Mouse (Mus musculus): ENCODE data around the gene R3hcc1l. TPM values are rescaled to one million over a fixed set of nuclear protein-coding genes. Genes with fewer than 3 reads are reported as not detected.

Gene R3hcc1l
- polyA plus RNA-seq, 1 experiment = 13.3 TPM

DNA sequence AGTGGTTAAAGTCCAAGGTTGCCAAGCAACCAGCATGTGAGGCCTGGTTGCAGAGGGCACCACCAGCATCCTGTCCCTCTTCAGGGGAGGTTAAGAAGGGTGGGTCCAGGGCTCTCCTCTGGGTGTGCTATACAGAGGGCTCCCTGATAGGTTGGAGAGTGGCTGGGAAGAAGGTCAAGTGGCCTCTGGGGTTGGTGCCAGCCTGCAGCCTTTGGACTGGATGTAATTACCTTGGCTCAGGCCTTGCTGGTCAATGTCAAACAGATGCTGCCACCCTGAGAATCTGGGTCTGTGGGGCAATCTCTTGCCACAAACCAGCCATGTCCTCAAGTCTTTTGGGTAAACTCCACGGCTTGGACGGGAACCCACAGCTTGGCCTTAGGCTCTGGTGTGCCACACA, 82.9 kb downstream of the R3hcc1l start:
- WGBS = 27% methylated on average over 2 of the region's 2 CpGs
- Histone ChIP-seq H3K27me3 (ENCODE audit: control insufficient read depth, insufficient read depth, low read length) (no peaks in the 10 kb centered on the region), H3K27ac (ENCODE audit: insufficient read depth, low read length) (no peak overlapping the region), H3K4me3 (replicated peaks; ENCODE audit: insufficient read depth, low read depth, low read length) (no peak overlapping the region), H3K4me1 (ENCODE audit: control insufficient read depth, insufficient read depth, low read length) (peaks cover 11% of the 10 kb centered on the region)
- no peak for TF ChIP-seq POLR2A (IDR thresholded peaks at IDR 0.05; ENCODE audit: borderline replicate concordance, insufficient read depth, low read length)
- TF ChIP-seq CTCF (IDR thresholded peaks at IDR 0.05; ENCODE audit: borderline replicate concordance, insufficient read depth, low read depth, low read length) = no peak
- DNase-seq = peak; percentile 29 to 33

- no peak for TF ChIP-seq POLR2A (IDR thresholded peaks at IDR 0.05; ENCODE audit: borderline replicate concordance, insufficient read depth, low read length)
- TF ChIP-seq CTCF (IDR thresholded peaks at IDR 0.05; ENCODE audit: borderline replicate concordance, insufficient read depth, low read depth, low read length) = no peak
- peaks cover 11% of the 10 kb centered on the region for H3K4me1 ChIP-seq (ENCODE audit: control insufficient read depth, insufficient read depth, low read length)
- no peak for DNase-seq
- 68% methylated on average over 8 of the region's 8 CpGs for WGBS
- H3K4me3 ChIP-seq (replicated peaks; ENCODE audit: insufficient read depth, low read depth, low read length) = no peak overlapping the region
- H3K27me3 ChIP-seq (ENCODE audit: control insufficient read depth, insufficient read depth, low read length) = no peaks in the 10 kb centered on the region
- no peak overlapping the region for H3K27ac ChIP-seq (ENCODE audit: insufficient read depth, low read length)
These were observed 83.5 kb downstream of the R3hcc1l start for GRCm38 (mm10) chr19:42602041-42602440.

- TF ChIP-seq CTCF (IDR thresholded peaks at IDR 0.05; ENCODE audit: borderline replicate concordance, insufficient read depth, low read depth, low read length) = no peak
- no peak for TF ChIP-seq POLR2A (IDR thresholded peaks at IDR 0.05; ENCODE audit: borderline replicate concordance, insufficient read depth, low read length)
- 88% methylated on average over 8 of the region's 8 CpGs for WGBS
These were observed 84.0 kb downstream of the R3hcc1l start for GRCm38 (mm10) chr19:42602576-42602975.

DNA sequence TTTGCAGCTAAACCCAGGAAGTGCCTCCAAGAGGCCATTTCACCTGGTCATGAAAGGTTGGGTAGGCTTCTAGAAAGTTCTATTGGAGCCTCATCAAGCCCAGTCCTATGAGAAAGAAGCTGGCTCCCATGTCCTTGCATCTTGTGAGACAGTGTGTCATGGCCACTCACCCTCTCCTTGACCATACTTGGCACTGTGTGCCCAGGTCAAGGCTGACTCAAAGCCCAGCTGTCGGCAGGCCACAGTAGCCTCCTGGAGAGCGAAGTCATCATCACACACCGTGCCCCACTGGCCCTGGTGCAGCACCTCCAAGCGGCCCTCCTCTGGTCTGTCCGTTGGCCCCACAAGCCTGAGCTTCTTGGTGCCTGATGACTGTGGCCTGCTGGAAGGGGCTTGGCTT, 89.5 kb downstream of the R3hcc1l start:
- no peak overlapping the region for H3K4me3 ChIP-seq (replicated peaks; ENCODE audit: insufficient read depth, low read depth, low read length)
- H3K27ac ChIP-seq (ENCODE audit: insufficient read depth, low read length) = no peak overlapping the region
- 88% methylated on average over 5 of the region's 5 CpGs for WGBS
- H3K4me1 ChIP-seq (ENCODE audit: control insufficient read depth, insufficient read depth, low read length) = no peaks in the 10 kb centered on the region
- no peaks in the 10 kb centered on the region for H3K27me3 ChIP-seq (ENCODE audit: control insufficient read depth, insufficient read depth, low read length)
- TF ChIP-seq POLR2A (IDR thresholded peaks at IDR 0.05; ENCODE audit: borderline replicate concordance, insufficient read depth, low read length) (no peak), CTCF (IDR thresholded peaks at IDR 0.05; ENCODE audit: borderline replicate concordance, insufficient read depth, low read depth, low read length) (no peak)
- no peak for DNase-seq

More at GRCm38 (mm10) chr19:42602576-42602975, 84.0 kb downstream of the R3hcc1l start:
- Histone ChIP-seq H3K27ac (ENCODE audit: insufficient read depth, low read length) (no peak overlapping the region), H3K4me3 (replicated peaks; ENCODE audit: insufficient read depth, low read depth, low read length) (no peak overlapping the region), H3K27me3 (ENCODE audit: control insufficient read depth, insufficient read depth, low read length) (no peaks in the 10 kb centered on the region), H3K4me1 (ENCODE audit: control insufficient read depth, insufficient read depth, low read length) (peaks cover 11% of the 10 kb centered on the region)
- no peak for DNase-seq

GRCm38 (mm10) chr19:42609716-42610115, 91.2 kb downstream of the R3hcc1l start:
- DNase-seq = no peak
- Histone ChIP-seq H3K27me3 (ENCODE audit: control insufficient read depth, insufficient read depth, low read length) (no peaks in the 10 kb centered on the region), H3K4me3 (replicated peaks; ENCODE audit: insufficient read depth, low read depth, low read length) (no peak overlapping the region), H3K4me1 (ENCODE audit: control insufficient read depth, insufficient read depth, low read length) (no peaks in the 10 kb centered on the region), H3K27ac (ENCODE audit: insufficient read depth, low read length) (no peak overlapping the region)
- WGBS = 95% methylated on average over 3 of the region's 3 CpGs
- TF ChIP-seq POLR2A (IDR thresholded peaks at IDR 0.05; ENCODE audit: borderline replicate concordance, insufficient read depth, low read length) (no peak), CTCF (IDR thresholded peaks at IDR 0.05; ENCODE audit: borderline replicate concordance, insufficient read depth, low read depth, low read length) (no peak)

- Histone ChIP-seq H3K4me1 (ENCODE audit: control insufficient read depth, insufficient read depth, low read length) (no peaks in the 10 kb centered on the region), H3K4me3 (replicated peaks; ENCODE audit: insufficient read depth, low read depth, low read length) (no peak overlapping the region), H3K27ac (ENCODE audit: insufficient read depth, low read length) (no peak overlapping the region), H3K27me3 (ENCODE audit: control insufficient read depth, insufficient read depth, low read length) (no peaks in the 10 kb centered on the region)
- 76% methylated on average over 4 of the region's 4 CpGs for WGBS
- DNase-seq = no peak
- TF ChIP-seq POLR2A (IDR thresholded peaks at IDR 0.05; ENCODE audit: borderline replicate concordance, insufficient read depth, low read length) = no peak
- no peak for TF ChIP-seq CTCF (IDR thresholded peaks at IDR 0.05; ENCODE audit: borderline replicate concordance, insufficient read depth, low read depth, low read length)
These were observed 93.2 kb downstream of the R3hcc1l start for GRCm38 (mm10) chr19:42611746-42612145.

DNA sequence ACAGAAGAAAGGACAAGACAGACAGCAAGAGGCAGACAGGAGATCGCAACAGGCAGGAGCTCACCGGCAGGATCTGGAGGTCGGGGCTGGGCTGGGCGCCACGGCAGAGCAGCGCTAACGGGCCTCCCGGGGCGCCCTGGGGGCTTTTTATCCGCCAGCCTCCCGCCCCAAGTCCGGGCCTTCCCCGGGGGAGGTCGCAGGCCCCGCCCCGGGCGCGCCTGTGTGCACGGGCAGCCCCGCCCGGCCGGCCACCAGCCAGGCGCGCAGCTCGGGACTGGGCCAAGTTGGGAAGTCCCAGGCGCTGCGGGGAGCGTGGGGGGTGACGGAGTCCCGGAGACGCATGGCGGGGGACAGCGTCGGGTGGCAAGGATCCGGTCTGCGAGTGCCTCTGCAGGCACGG, 94.1 kb downstream of the R3hcc1l start, which contains the start of gene Loxl4:
Loxl4 (minus strand) TSS at position 160 of the 400 bp plus-strand sequence.
- Histone ChIP-seq H3K27ac (ENCODE audit: insufficient read depth, low read length) (no peak within 1 kb of the TSS), H3K27me3 (ENCODE audit: control insufficient read depth, insufficient read depth, low read length) (no peaks in the 10 kb centered on the region), H3K4me3 (replicated peaks; ENCODE audit: insufficient read depth, low read depth, low read length) (no peak within 1 kb of the TSS), H3K4me1 (ENCODE audit: control insufficient read depth, insufficient read depth, low read length) (no peaks in the 10 kb centered on the region)
- TF ChIP-seq CTCF (IDR thresholded peaks at IDR 0.05; ENCODE audit: borderline replicate concordance, insufficient read depth, low read depth, low read length) = no peak
- TF ChIP-seq POLR2A (IDR thresholded peaks at IDR 0.05; ENCODE audit: borderline replicate concordance, insufficient read depth, low read length) = no peak
- DNase-seq = peak; percentile 28 to 30
- WGBS = 2% methylated on average over 37 of the region's 37 CpGs

GRCm38 (mm10) chr19:42613116-42613515, 94.6 kb downstream of the R3hcc1l start:
- no peaks in the 10 kb centered on the region for H3K4me1 ChIP-seq (ENCODE audit: control insufficient read depth, insufficient read depth, low read length)
- no peaks in the 10 kb centered on the region for H3K27me3 ChIP-seq (ENCODE audit: control insufficient read depth, insufficient read depth, low read length)
- 36% methylated on average over 7 of the region's 7 CpGs for WGBS
- H3K4me3 ChIP-seq (replicated peaks; ENCODE audit: insufficient read depth, low read depth, low read length) = no peak overlapping the region
- DNase-seq = no peak
- no peak for TF ChIP-seq POLR2A (IDR thresholded peaks at IDR 0.05; ENCODE audit: borderline replicate concordance, insufficient read depth, low read length)
- no peak for TF ChIP-seq CTCF (IDR thresholded peaks at IDR 0.05; ENCODE audit: borderline replicate concordance, insufficient read depth, low read depth, low read length)
- no peak overlapping the region for H3K27ac ChIP-seq (ENCODE audit: insufficient read depth, low read length)
